Mouse (Mus musculus): ENCODE measurements at regions not wholly inside any gene's neighbourhood (a gene's known extent, or its start where the extent isn't known, plus 50 kb on each side); places are given as distances from the start of the nearest gene placed in this dataset.
A peak's percentile ranks its signal among the peaks of the same experiment; 100 is the strongest.

GRCm38 (mm10) chr19:30452671-30453070 is 96.8 kb downstream of the Dkk1 start:
- no peak for ATAC-seq

GRCm38 (mm10) chr19:30483436-30483835 is 66.0 kb downstream of the Dkk1 start:
- no peak for ATAC-seq

More at GRCm38 (mm10) chr19:30452671-30453070, 96.8 kb downstream of the Dkk1 start:
- Histone ChIP-seq H3K27ac (ENCODE audit: low read depth, low read length) (no peak overlapping the region), H3K27me3 (replicated peaks; ENCODE audit: control insufficient read depth, insufficient read depth, low read length) (no peaks in the 10 kb centered on the region), H3K4me2 (ENCODE audit: low read length) (no peak overlapping the region), H3K9me3 (replicated peaks; ENCODE audit: control insufficient read depth, low read length) (no peaks in the 10 kb centered on the region), H3K4me3 (ENCODE audit: low read depth, low read length) (no peak overlapping the region), H3K36me3 (ENCODE audit: control insufficient read depth, insufficient read depth, low read length) (no peaks in the 10 kb centered on the region), H3K9ac (ENCODE audit: low read length) (no peak overlapping the region), H3K4me1 (ENCODE audit: control insufficient read depth, insufficient read depth, low read length) (no peaks in the 10 kb centered on the region)
- 93% methylated on average over 11 of the region's 11 CpGs for WGBS
- no peak for DNase-seq (ENCODE audit: low spot score)

GRCm38 (mm10) chr19:30489786-30490185 is 59.7 kb downstream of the Dkk1 start:
- Histone ChIP-seq H3K4me2 (ENCODE audit: low read length) (no peak overlapping the region), H3K4me3 (ENCODE audit: low read depth, low read length) (no peak overlapping the region), H3K27ac (ENCODE audit: low read depth, low read length) (no peak overlapping the region), H3K27me3 (replicated peaks; ENCODE audit: control insufficient read depth, insufficient read depth, low read length) (no peaks in the 10 kb centered on the region), H3K9me3 (replicated peaks; ENCODE audit: control insufficient read depth, low read length) (no peaks in the 10 kb centered on the region), H3K36me3 (ENCODE audit: control insufficient read depth, insufficient read depth, low read length) (no peaks in the 10 kb centered on the region), H3K9ac (ENCODE audit: low read length) (no peak overlapping the region), H3K4me1 (ENCODE audit: control insufficient read depth, insufficient read depth, low read length) (no peaks in the 10 kb centered on the region)
- ATAC-seq (no peak), DNase-seq (ENCODE audit: low spot score) (no peak)
- WGBS, result 68% methylated on average over 3 of the region's 3 CpGs

More at GRCm38 (mm10) chr19:30483436-30483835, 66.0 kb downstream of the Dkk1 start:
- Histone ChIP-seq H3K36me3 (ENCODE audit: control insufficient read depth, insufficient read depth, low read length) (no peaks in the 10 kb centered on the region), H3K27me3 (replicated peaks; ENCODE audit: control insufficient read depth, insufficient read depth, low read length) (no peaks in the 10 kb centered on the region), H3K9ac (ENCODE audit: low read length) (no peak overlapping the region), H3K9me3 (replicated peaks; ENCODE audit: control insufficient read depth, low read length) (no peaks in the 10 kb centered on the region), H3K4me1 (ENCODE audit: control insufficient read depth, insufficient read depth, low read length) (no peaks in the 10 kb centered on the region; the same call in 1 of the 2 replicates), H3K27ac (ENCODE audit: low read depth, low read length) (no peak overlapping the region), H3K4me3 (ENCODE audit: low read depth, low read length) (no peak overlapping the region), H3K4me2 (ENCODE audit: low read length) (no peak overlapping the region)
- peak; percentile 23 for DNase-seq (ENCODE audit: low spot score)
- 11% methylated on average over 4 of the region's 4 CpGs for WGBS

- Histone ChIP-seq H3K4me2 (ENCODE audit: low read length) (no peak overlapping the region), H3K9ac (ENCODE audit: low read length) (no peak overlapping the region), H3K27me3 (replicated peaks; ENCODE audit: control insufficient read depth, insufficient read depth, low read length) (no peaks in the 10 kb centered on the region), H3K4me1 (ENCODE audit: control insufficient read depth, insufficient read depth, low read length) (no peaks in the 10 kb centered on the region), H3K4me3 (ENCODE audit: low read depth, low read length) (no peak overlapping the region), H3K36me3 (ENCODE audit: control insufficient read depth, insufficient read depth, low read length) (no peaks in the 10 kb centered on the region), H3K27ac (ENCODE audit: low read depth, low read length) (no peak overlapping the region), H3K9me3 (replicated peaks; ENCODE audit: control insufficient read depth, low read length) (no peaks in the 10 kb centered on the region)
- DNase-seq (ENCODE audit: low spot score), result no peak
- 64% methylated on average over 9 of the region's 9 CpGs for WGBS
- ATAC-seq, result no peak
Measured at GRCm38 (mm10) chr19:30490916-30491315, 58.5 kb downstream of the Dkk1 start.
